Mouse (Mus musculus) heart, adult 11 months (tissue): ENCODE results near the gene Dtd1.

ENCODE experiments used
- DNase-seq: peaks from one replicate; pipeline ENCODE4 v3.0.0; 2022

The Dtd1 gene

GRCm38 (mm10) chr2:144599831-144600687 is at the start of gene Dtd1:
Gene Dtd1, plus strand, starts transcription at chr2:144599897.
- DNase-seq, result peak; percentile 98

- DNase-seq, result peak; percentile 97
Measured at GRCm38 (mm10) chr2:144550529-144550928, 49.2 kb upstream of the Dtd1 start, which contains the start of gene Rbbp9. Gene Rbbp9, minus strand, starts transcription at chr2:144550869.

GRCm38 (mm10) chr2:144553905-144554304 is 45.8 kb upstream of the Dtd1 start:
- no peak for DNase-seq

- DNase-seq, result no peak
Measured at GRCm38 (mm10) chr2:144555286-144555819, 44.3 kb upstream of the Dtd1 start.

GRCm38 (mm10) chr2:144555820-144556552 is 43.7 kb upstream of the Dtd1 start, which contains the start of gene Sec23b:
Gene Sec23b, plus strand, starts transcription at chr2:144556229.
- peak; percentile 100 for DNase-seq

GRCm38 (mm10) chr2:144588723-144589122 is 11.0 kb upstream of the Dtd1 start:
- DNase-seq, result peak; percentile 68

- peak; percentile 89 for DNase-seq
Measured at GRCm38 (mm10) chr2:144593036-144593435, 6.7 kb upstream of the Dtd1 start.

GRCm38 (mm10) chr2:144593951-144594651 is 5.6 kb upstream of the Dtd1 start, which contains the start of gene Smim26:
Gene Smim26, plus strand, starts transcription at chr2:144594054.
- peak; percentile 98 for DNase-seq

- peak; percentile 54 for DNase-seq
Measured at GRCm38 (mm10) chr2:144598006-144598405, 1.7 kb upstream of the Dtd1 start.

- DNase-seq, result peak; percentile 68
Measured at GRCm38 (mm10) chr2:144601576-144601975, 1.9 kb downstream of the Dtd1 start.

- DNase-seq, result peak; percentile 60
Measured at GRCm38 (mm10) chr2:144613956-144614355, 14.3 kb downstream of the Dtd1 start.

GRCm38 (mm10) chr2:144617074-144617874 is 17.6 kb downstream of the Dtd1 start:
- peak; percentile 68 for DNase-seq

GRCm38 (mm10) chr2:144621491-144621890 is 21.8 kb downstream of the Dtd1 start:
- peak; percentile 71 for DNase-seq

- peak; percentile 77 for DNase-seq
Measured at GRCm38 (mm10) chr2:144633551-144633950, 33.9 kb downstream of the Dtd1 start.

GRCm38 (mm10) chr2:144634231-144634630 is 34.5 kb downstream of the Dtd1 start:
- DNase-seq, result peak; percentile 86

GRCm38 (mm10) chr2:144634729-144635128 is 35.0 kb downstream of the Dtd1 start:
- peak; percentile 31 for DNase-seq

- peak; percentile 83 for DNase-seq
Measured at GRCm38 (mm10) chr2:144635644-144636320, 36.1 kb downstream of the Dtd1 start.

GRCm38 (mm10) chr2:144637204-144637603 is 37.5 kb downstream of the Dtd1 start:
- peak; percentile 63 for DNase-seq

- DNase-seq, result peak; percentile 85
Measured at GRCm38 (mm10) chr2:144637671-144638395, 38.1 kb downstream of the Dtd1 start.

- peak; percentile 87 for DNase-seq
Measured at GRCm38 (mm10) chr2:144638719-144639118, 39.0 kb downstream of the Dtd1 start.
